In genomic region chr10:84137019-84137658, GRCm38 (mm10) we compare ENCODE assay signal across 18 mouse cellular contexts.
DNase-seq lines count a peak whose midpoint lies in the region; ATAC-seq and TF ChIP-seq lines count a peak whose summit lies in the region.
"Had no signal": no experiment of that assay in that cellular context is flagged by ENCODE, and none has a peak within 500 bp of the region (broad histone marks: within the 10 kb centered on the region; RNA-seq: fewer than 3 reads in every experiment).

No protein-coding gene starts in this region.

- DNase-seq in kidney, adult 9 months: peak; percentile 9
- peak; percentile 6 for DNase-seq in heart, postnatal 25 days (ENCODE audit: low spot score)
- peak; percentile 91 for DNase-seq in lung, embryonic 14.5 days
- peak; percentile 70 for DNase-seq in lung, postnatal 36 days
- no peak for DNase-seq in cerebellum, postnatal 14 days
- DNase-seq: adrenal gland, adult 2 months; cerebellum, adult 9-10 months; gastrocnemius, postnatal 14 days; spleen, adult 18-20 months; thymus, postnatal 25 days had no signal

- 74% methylated on average over 4 of the region's 4 CpGs for WGBS in kidney, embryonic 14.5 days
- WGBS in lung, embryonic 14.5 days: 39% methylated on average over 4 of the region's 4 CpGs
- 77% methylated on average over 4 of the region's 4 CpGs for WGBS in intestine, embryonic 15.5 days

- H3K9ac ChIP-seq in kidney, embryonic 14.5 days (ENCODE audit: low read depth, low read length): no peak overlapping the region
- H3K9ac ChIP-seq in lung, embryonic 14.5 days: no peak overlapping the region
- H3K9ac ChIP-seq in intestine, embryonic 15.5 days: no peak overlapping the region
- H3K9ac ChIP-seq: forebrain, embryonic 13.5 days; heart, embryonic 13.5 days had no signal

- no peaks in the 10 kb centered on the region for H3K27me3 ChIP-seq in kidney, embryonic 14.5 days (ENCODE audit: control insufficient read depth, insufficient read depth, low read length)
- no peaks in the 10 kb centered on the region for H3K27me3 ChIP-seq in lung, embryonic 14.5 days (ENCODE audit: insufficient read depth, low read length)
- no peaks in the 10 kb centered on the region for H3K27me3 ChIP-seq in intestine, embryonic 15.5 days (replicated peaks)
- H3K27me3 ChIP-seq: forebrain, embryonic 13.5 days; heart, embryonic 13.5 days had no signal

- no peaks in the 10 kb centered on the region for H3K4me1 ChIP-seq in kidney, embryonic 14.5 days (ENCODE audit: control insufficient read depth, insufficient read depth, low read length)
- H3K4me1 ChIP-seq in lung, embryonic 14.5 days (ENCODE audit: insufficient read depth): peaks cover 5% of the 10 kb centered on the region; the same call in 1 of the 2 replicates
- H3K4me1 ChIP-seq in intestine, embryonic 15.5 days (replicated peaks): no peaks in the 10 kb centered on the region
- H3K4me1 ChIP-seq: forebrain, embryonic 13.5 days; heart, embryonic 13.5 days; midbrain, embryonic 10.5 days had no signal

- no peak for ATAC-seq in kidney, embryonic 14.5 days (ENCODE audit: low FRiP score, low TSS enrichment)
- peak; percentile 95 for ATAC-seq in lung, embryonic 14.5 days (ENCODE audit: insufficient read depth)
- ATAC-seq in intestine, embryonic 15.5 days: no peak
- ATAC-seq: forebrain, embryonic 13.5 days had no signal

- H3K9me3 ChIP-seq in kidney, embryonic 14.5 days (ENCODE audit: control insufficient read depth, low read length): no peaks in the 10 kb centered on the region
- no peaks in the 10 kb centered on the region for H3K9me3 ChIP-seq in lung, embryonic 14.5 days (ENCODE audit: low read depth, low read length)
- no peaks in the 10 kb centered on the region for H3K9me3 ChIP-seq in intestine, embryonic 15.5 days
- H3K9me3 ChIP-seq: forebrain, embryonic 13.5 days; heart, embryonic 13.5 days; midbrain, embryonic 10.5 days had no signal

- H3K4me3 ChIP-seq in kidney, embryonic 14.5 days (ENCODE audit: low read length): no peak overlapping the region
- H3K4me3 ChIP-seq in lung, embryonic 14.5 days (ENCODE audit: low read depth, low read length): no peak overlapping the region
- no peak overlapping the region for H3K4me3 ChIP-seq in intestine, embryonic 15.5 days (replicated peaks)
- H3K4me3 ChIP-seq: erythroblast, embryonic 14.5 days; forebrain, embryonic 13.5 days; heart, embryonic 13.5 days; midbrain, embryonic 10.5 days had no signal

- intact Hi-C loops in heart, postnatal 25 days (cut with DNase I): no loop called here

- no peak overlapping the region for H3K4me2 ChIP-seq in kidney, embryonic 14.5 days (replicated peaks; ENCODE audit: low read depth, low read length)
- no peak overlapping the region for H3K4me2 ChIP-seq in lung, embryonic 14.5 days
- H3K4me2 ChIP-seq in intestine, embryonic 15.5 days (replicated peaks): no peak overlapping the region
- H3K4me2 ChIP-seq: forebrain, embryonic 13.5 days; heart, embryonic 13.5 days; liver, embryonic 11.5 days had no signal

- 0 out of 2 replicates have a peak, but pooled peaks have one; percentile 8 for TF ChIP-seq CTCF in lung, embryonic 14.5 days (IDR thresholded peaks at IDR 0.05; ENCODE audit: low read depth)

- no peaks in the 10 kb centered on the region for H3K36me3 ChIP-seq in kidney, embryonic 14.5 days (ENCODE audit: control insufficient read depth, insufficient read depth, low read length)
- H3K36me3 ChIP-seq in lung, embryonic 14.5 days (ENCODE audit: insufficient read depth): no peaks in the 10 kb centered on the region
- H3K36me3 ChIP-seq in intestine, embryonic 15.5 days: no peaks in the 10 kb centered on the region
- H3K36me3 ChIP-seq: heart, embryonic 13.5 days; midbrain, embryonic 10.5 days had no signal

- H3K27ac ChIP-seq in kidney, embryonic 14.5 days (ENCODE audit: low read depth, low read length): no peak overlapping the region
- peak overlapping the region; percentile 13; the same call in 1 of the 2 replicates for H3K27ac ChIP-seq in lung, embryonic 14.5 days (ENCODE audit: low read depth)
- H3K27ac ChIP-seq in intestine, embryonic 15.5 days: no peak overlapping the region
- H3K27ac ChIP-seq: forebrain, embryonic 13.5 days; heart, embryonic 13.5 days; macrophage; midbrain, embryonic 10.5 days had no signal

Comparison
In these comparisons a context has a peak if more than half of its experiments do, and no peak if none do; other contexts are left out.
1. DNase-seq: peak in kidney, adult 9 months (single experiment), heart, postnatal 25 days (single experiment), lung, embryonic 14.5 days (single experiment) and lung, postnatal 36 days (single experiment); none in cerebellum, postnatal 14 days (0 of 2).